Mouse (Mus musculus) liver, postnatal 0 days (tissue): ENCODE measurements around the gene Gabpb2. TPM values are rescaled to one million over a fixed set of nuclear protein-coding genes. Genes with fewer than 3 reads are reported as not detected.

Source experiments
- ATAC-seq: fragments of 200-750 bp; cut with Nextera tagmentation; 2 replicates; pipeline ENCODE4 v1.8.0; 2017; ENCODE audit warnings: mild to moderate bottlenecking, moderate library complexity
- DNase-seq: peaks from one replicate; pipeline ENCODE4 v3.0.0-alpha.2; 2016
- H3K27ac ChIP-seq: fragments of 300-500 bp; sonication (generic); 2 replicates; pipeline ENCODE4 v1.5.1; 2014; ENCODE audit warnings: antibody characterized with exemption, moderate library complexity, mild to moderate bottlenecking, low read depth
- H3K27me3 ChIP-seq: fragments of 300-500 bp; sonication (generic); 2 replicates; pipeline ENCODE4 v1.6.1; 2014; ENCODE audit warnings: low read length, control low read depth, mixed read lengths; ENCODE audit not compliant: insufficient read depth
- H3K36me3 ChIP-seq: fragments of 300-500 bp; sonication (generic); replicated peaks from 2 replicates; pipeline ENCODE4 v1.6.1; 2014; ENCODE audit warnings: mild to moderate bottlenecking, control low read depth, low read length, moderate library complexity, mixed read lengths; ENCODE audit not compliant: insufficient read depth
- H3K4me1 ChIP-seq: fragments of 300-500 bp; sonication (generic); 2 replicates; pipeline ENCODE4 v1.6.1; 2014; ENCODE audit warnings: antibody characterized with exemption, mild to moderate bottlenecking, control low read depth; ENCODE audit not compliant: insufficient read depth
- H3K4me2 ChIP-seq: fragments of 300-500 bp; sonication (generic); 2 replicates; pipeline ENCODE4 v1.6.1; 2014; ENCODE audit warnings: low read depth, mild to moderate bottlenecking, low read length, moderate library complexity, mixed read lengths
- H3K4me3 ChIP-seq: fragments of 300-500 bp; sonication (generic); 2 replicates; pipeline ENCODE4 v1.5.1; 2014; ENCODE audit warnings: low read depth, low read length
- H3K9ac ChIP-seq: fragments of 300-500 bp; sonication (generic); replicated peaks from 2 replicates; pipeline ENCODE4 v1.6.1; 2014; ENCODE audit warnings: mild to moderate bottlenecking, moderate library complexity
- H3K9me3 ChIP-seq: fragments of 300-500 bp; sonication (generic); 2 replicates; pipeline ENCODE4 v1.6.1; 2016; ENCODE audit warnings: mild to moderate bottlenecking, control low read depth, low read length, mixed read lengths
- CTCF ChIP-seq: sonication (generic); IDR thresholded peaks from 2 replicates; pipeline ENCODE4 v1.5.1; 2016; ENCODE audit warnings: antibody characterized with exemption, low read depth
- EP300 ChIP-seq: IDR thresholded peaks from 2 replicates; pipeline ENCODE4 v1.6.1; 2016; ENCODE audit warnings: antibody characterized with exemption, low read depth, mild to moderate bottlenecking
- WGBS: fragments of 180-500 bp; shearing (Covaris S2); extraction: QIAGEN DNeasy Blood & Tissue Kit; methylation state at CpG from one replicate; pipeline ENCODE4 v1.1.7; 2014; ENCODE audit not compliant: insufficient replicate concordance; 5-methylcytosine and 5-hydroxymethylcytosine counted together
- polyA plus RNA-seq: library from polyadenylated mRNA; unstranded; fragments of >200 nt; fragmentation: Nextera tagmentation; extraction: Ambion mirVana; gene quantifications from 2 replicates; pipeline ENCODE4 v1.2.1, GENCODE M21; 2015

Gene Gabpb2
- polyA plus RNA-seq, 1 experiment from 2014 or later: 3.9 TPM

GRCm38 (mm10) chr3:95240900-95241299 is 23.2 kb upstream of the Gabpb2 start:
- Histone ChIP-seq H3K4me3 (no peak overlapping the region), H3K27ac (no peak overlapping the region), H3K9ac (no peak overlapping the region), H3K4me2 (no peak overlapping the region), H3K9me3 (no peaks in the 10 kb centered on the region), H3K36me3 (peaks cover 7% of the 10 kb centered on the region), H3K27me3 (no peaks in the 10 kb centered on the region), H3K4me1 (no peaks in the 10 kb centered on the region)
- TF ChIP-seq EP300: no peak
- TF ChIP-seq CTCF: no peak
- ATAC-seq (0 out of 2 replicates have a peak, but pooled peaks have one; percentile 15), DNase-seq (no peak)
- WGBS: 60% methylated on average over 14 of the region's 17 CpGs

- ATAC-seq (no peak), DNase-seq (no peak)
- 71% methylated on average over 12 of the region's 12 CpGs for WGBS
- Histone ChIP-seq H3K4me3 (no peak overlapping the region), H3K27ac (no peak overlapping the region), H3K9ac (no peak overlapping the region), H3K27me3 (no peaks in the 10 kb centered on the region), H3K9me3 (no peaks in the 10 kb centered on the region), H3K4me1 (no peaks in the 10 kb centered on the region), H3K36me3 (peaks cover 16% of the 10 kb centered on the region), H3K4me2 (no peak overlapping the region)
- TF ChIP-seq CTCF (no peak), EP300 (no peak)
Observed at GRCm38 (mm10) chr3:95239971-95240370, 22.3 kb upstream of the Gabpb2 start.

GRCm38 (mm10) chr3:95239022-95239421 is 21.3 kb upstream of the Gabpb2 start:
- no peak for ATAC-seq

GRCm38 (mm10) chr3:95237541-95238099 is 19.9 kb upstream of the Gabpb2 start:
- peak; percentile 50; the same call in 1 of the 2 replicates for ATAC-seq
- WGBS: 80% methylated on average over 8 of the region's 8 CpGs
- H3K36me3 ChIP-seq: peaks cover 40% of the 10 kb centered on the region

More at GRCm38 (mm10) chr3:95239022-95239421, 21.3 kb upstream of the Gabpb2 start:
- H3K4me3 ChIP-seq: no peak overlapping the region
- no peak overlapping the region for H3K4me2 ChIP-seq
- H3K9me3 ChIP-seq: no peaks in the 10 kb centered on the region
- H3K9ac ChIP-seq: no peak overlapping the region
- no peak overlapping the region for H3K27ac ChIP-seq
- 82% methylated on average over 6 of the region's 6 CpGs for WGBS
- H3K36me3 ChIP-seq: peaks cover 26% of the 10 kb centered on the region
- TF ChIP-seq CTCF: no peak
- TF ChIP-seq EP300: no peak
- H3K4me1 ChIP-seq: no peaks in the 10 kb centered on the region
- no peak for DNase-seq
- H3K27me3 ChIP-seq: no peaks in the 10 kb centered on the region

GRCm38 (mm10) chr3:95235386-95236301 is 17.9 kb upstream of the Gabpb2 start:
- ATAC-seq: no peak
- H3K9me3 ChIP-seq: no peaks in the 10 kb centered on the region
- no peaks in the 10 kb centered on the region for H3K27me3 ChIP-seq
- no peak overlapping the region for H3K9ac ChIP-seq
- 86% methylated on average over 23 of the region's 23 CpGs for WGBS
- H3K27ac ChIP-seq: no peak overlapping the region
- H3K4me3 ChIP-seq: no peak overlapping the region
- DNase-seq: no peak
- peaks cover 20% of the 10 kb centered on the region for H3K4me1 ChIP-seq
- H3K4me2 ChIP-seq: no peak overlapping the region
- no peak for TF ChIP-seq EP300
- TF ChIP-seq CTCF: no peak
- H3K36me3 ChIP-seq: peaks cover 48% of the 10 kb centered on the region

More at GRCm38 (mm10) chr3:95237541-95238099, 19.9 kb upstream of the Gabpb2 start:
- Histone ChIP-seq H3K9ac (no peak overlapping the region), H3K27me3 (no peaks in the 10 kb centered on the region), H3K4me3 (no peak overlapping the region), H3K4me2 (no peak overlapping the region), H3K9me3 (no peaks in the 10 kb centered on the region), H3K27ac (no peak overlapping the region), H3K4me1 (peaks cover under 1% of the 10 kb centered on the region; the same call in 1 of the 2 replicates)
- no peak for DNase-seq
- TF ChIP-seq CTCF (no peak), EP300 (no peak)

- Histone ChIP-seq H3K27ac (no peak overlapping the region), H3K9ac (no peak overlapping the region), H3K36me3 (peaks cover 48% of the 10 kb centered on the region), H3K4me3 (no peak overlapping the region), H3K4me1 (peaks cover 28% of the 10 kb centered on the region), H3K4me2 (no peak overlapping the region), H3K27me3 (no peaks in the 10 kb centered on the region), H3K9me3 (no peaks in the 10 kb centered on the region)
- DNase-seq (no peak), ATAC-seq (no peak)
- TF ChIP-seq EP300: no peak
- 85% methylated on average over 16 of the region's 16 CpGs for WGBS
Observed at GRCm38 (mm10) chr3:95233303-95233980, 15.7 kb upstream of the Gabpb2 start.
